In genomic region chr9:32745079-32745763, GRCm38 (mm10) we compare ENCODE assay signal across 17 mouse cellular contexts.
DNase-seq lines count a peak whose midpoint lies in the region; ATAC-seq and TF ChIP-seq lines count a peak whose summit lies in the region.
"Had no signal": no experiment of that assay in that cellular context is flagged by ENCODE, and none has a peak within 500 bp of the region (broad histone marks: within the 10 kb centered on the region; RNA-seq: fewer than 3 reads in every experiment).

No protein-coding gene starts in this region.

- peak overlapping the region; percentile 34; the same call in 1 of the 2 replicates for H3K27ac ChIP-seq in heart, embryonic 16.5 days (ENCODE audit: low read length)
- H3K27ac ChIP-seq in spleen, adult 2 months (ENCODE audit: insufficient read depth, low read length) = peak overlapping the region; percentile 77
- H3K27ac ChIP-seq: embryonic facial prominence, embryonic 12.5 days; forebrain, embryonic 15.5 days; hindbrain, postnatal 0 days; liver, embryonic 14.5 days; neural tube, embryonic 12.5 days had no signal

- no peak for ATAC-seq in heart, embryonic 16.5 days (replicated peaks; ENCODE audit: extremely low read depth, insufficient read depth, low FRiP score)
- ATAC-seq in CD4-positive, CD25-positive, alpha-beta regulatory T cell, adult 4 months = peak; percentile 35
- ATAC-seq in megakaryocyte, adult 5-6 weeks (ENCODE audit: poor library complexity, severe bottlenecking) = no peak
- ATAC-seq: forebrain, embryonic 15.5 days; hindbrain, postnatal 0 days had no signal

- peaks cover 17% of the 10 kb centered on the region for H3K4me1 ChIP-seq in heart, embryonic 16.5 days (ENCODE audit: control insufficient read depth, insufficient read depth, low read length)
- peaks cover 63% of the 10 kb centered on the region for H3K4me1 ChIP-seq in spleen, adult 2 months (ENCODE audit: control insufficient read depth, insufficient read depth, insufficient read length)
- H3K4me1 ChIP-seq: embryonic facial prominence, embryonic 12.5 days; forebrain, embryonic 15.5 days; neural tube, embryonic 12.5 days had no signal

- no peak for TF ChIP-seq CTCF in spleen, adult 2 months (IDR thresholded peaks at IDR 0.05; ENCODE audit: extremely low read depth, insufficient read depth, insufficient read length, insufficient replicate concordance)

- TF ChIP-seq POLR2A in spleen, adult 2 months (IDR thresholded peaks at IDR 0.05; ENCODE audit: low read depth, low read length) = no peak

- no peak overlapping the region for H3K9ac ChIP-seq in heart, embryonic 16.5 days (ENCODE audit: low read length)
- H3K9ac ChIP-seq: embryonic facial prominence, embryonic 12.5 days; forebrain, embryonic 15.5 days; liver, embryonic 14.5 days; neural tube, embryonic 12.5 days had no signal

- H3K27me3 ChIP-seq in heart, embryonic 16.5 days (ENCODE audit: control insufficient read depth, insufficient read depth, low read length) = no peaks in the 10 kb centered on the region
- no peaks in the 10 kb centered on the region for H3K27me3 ChIP-seq in spleen, adult 2 months (ENCODE audit: control insufficient read depth, insufficient read depth, low read length)
- H3K27me3 ChIP-seq: embryonic facial prominence, embryonic 12.5 days; forebrain, embryonic 15.5 days; neural tube, embryonic 12.5 days had no signal

- no peak for DNase-seq in heart, adult 9 months (ENCODE audit: low spot score in 2 of 2)
- no peak for DNase-seq in spleen, adult 2 months (ENCODE audit: low read depth in 1 of 2, low spot score in 2 of 2)
- no peak for DNase-seq in spleen, adult 18-20 months
- peak; percentile 78 for DNase-seq in naive thymus-derived CD4-positive, alpha-beta T cell, adult 2 months (ENCODE audit: low read depth)
- DNase-seq in right cerebral cortex, postnatal 36 days (ENCODE audit: low spot score in 2 of 2) = no peak
- DNase-seq: adrenal gland, postnatal 10 days; cerebellum, adult 11 months; kidney, adult 2 months; lung, postnatal 10 days had no signal

- no peak overlapping the region for H3K4me2 ChIP-seq in heart, embryonic 16.5 days (ENCODE audit: low read depth, low read length)
- H3K4me2 ChIP-seq: embryonic facial prominence, embryonic 12.5 days; forebrain, embryonic 15.5 days; neural tube, embryonic 12.5 days had no signal

- H3K9me3 ChIP-seq in heart, embryonic 16.5 days (replicated peaks; ENCODE audit: control insufficient read depth, low read length) = no peaks in the 10 kb centered on the region
- H3K9me3 ChIP-seq: embryonic facial prominence, embryonic 12.5 days; forebrain, embryonic 15.5 days; neural tube, embryonic 12.5 days had no signal

- 74% methylated on average over 12 of the region's 12 CpGs for WGBS in heart, embryonic 16.5 days
- 54% methylated on average over 12 of the region's 12 CpGs for WGBS in spleen, adult 2 months

- H3K36me3 ChIP-seq in heart, embryonic 16.5 days (ENCODE audit: control insufficient read depth, insufficient read depth) = peaks cover 11% of the 10 kb centered on the region
- peaks cover 48% of the 10 kb centered on the region for H3K36me3 ChIP-seq in spleen, adult 2 months (ENCODE audit: control insufficient read depth, insufficient read depth, low read length)
- H3K36me3 ChIP-seq: forebrain, embryonic 15.5 days; neural tube, embryonic 12.5 days had no signal

- H3K4me3 ChIP-seq in heart, embryonic 16.5 days (ENCODE audit: low read length) = no peak overlapping the region
- H3K4me3 ChIP-seq in spleen, adult 2 months (ENCODE audit: extremely low read depth, insufficient read depth, insufficient read length) = no peak overlapping the region
- H3K4me3 ChIP-seq: embryonic facial prominence, embryonic 12.5 days; forebrain, embryonic 15.5 days; neural tube, embryonic 12.5 days had no signal
